Mouse (Mus musculus) liver, adult 2 months (tissue): Measurements from ENCODE around the gene Arfip1. TPM values are rescaled to one million over a fixed set of nuclear protein-coding genes. Genes with fewer than 3 reads are reported as not detected.

ENCODE experiments used
- DNase-seq: peaks from one replicate; pipeline ENCODE4 v3.0.0-alpha.2; 2011; ENCODE audit warnings: low read depth, low spot score; ENCODE audit errors: extremely low read depth
- H3K27ac ChIP-seq: fragments of 200-500 bp; replicated peaks from 2 replicates; pipeline ENCODE4 v1.5.1; 2012; ENCODE audit warnings: low read depth, mild to moderate bottlenecking, control low read depth, inconsistent platforms, low read length; ENCODE audit not compliant: insufficient read depth
- H3K27me3 ChIP-seq: fragments of 200-500 bp; 2 replicates; pipeline ENCODE4 v1.6.1; 2012; ENCODE audit warnings: mild to moderate bottlenecking, moderate library complexity, low read length, inconsistent platforms; ENCODE audit not compliant: control insufficient read depth, insufficient read depth
- H3K36me3 ChIP-seq: fragments of 200-500 bp; 2 replicates; pipeline ENCODE4 v1.6.1; 2012; ENCODE audit warnings: low read length, inconsistent platforms; ENCODE audit not compliant: control insufficient read depth, insufficient read depth
- H3K4me1 ChIP-seq: fragments of 200-500 bp; 2 replicates; pipeline ENCODE4 v1.6.1; 2011; ENCODE audit warnings: low read length; ENCODE audit not compliant: control insufficient read depth, insufficient read depth
- H3K4me3 ChIP-seq: fragments of 200-500 bp; 2 replicates; pipeline ENCODE4 v1.5.1; 2011; ENCODE audit warnings: low read depth, mild to moderate bottlenecking, control low read depth, low read length, moderate library complexity; ENCODE audit not compliant: insufficient read depth
- H3K79me2 ChIP-seq: fragments of 200-500 bp; 2 replicates; pipeline ENCODE4 v1.6.1; 2012; ENCODE audit warnings: inconsistent platforms, mild to moderate bottlenecking, low read length, moderate library complexity; ENCODE audit not compliant: control insufficient read depth, insufficient read depth
- H3K9ac ChIP-seq: fragments of 200-500 bp; 2 replicates; pipeline ENCODE4 v1.6.1; 2012; ENCODE audit warnings: low read depth, mild to moderate bottlenecking, control low read depth, inconsistent platforms, low read length
- CTCF ChIP-seq: fragments of 200-500 bp; IDR thresholded peaks from 2 replicates; pipeline ENCODE4 v1.5.1; 2011; ENCODE audit warnings: low read depth, low read length, control low read depth
- POLR2A ChIP-seq: fragments of 200-500 bp; IDR thresholded peaks from 2 replicates; pipeline ENCODE4 v1.6.1; 2011; ENCODE audit warnings: low read length, control low read depth; ENCODE audit not compliant: insufficient read depth; ENCODE audit errors: extremely low read depth
- WGBS: fragments of 180-500 bp; shearing (Covaris S2); methylation state at CpG from one replicate; pipeline ENCODE4 v1.1.7; 2018; 5-methylcytosine and 5-hydroxymethylcytosine counted together
- polyA plus RNA-seq: library from polyadenylated mRNA; depleted of rRNA; stranded (reverse); fragments of >200 nt; gene quantifications from 2 replicates; pipeline ENCODE4 v1.2.3, GENCODE M21; 2012
- total RNA-seq: library from RNA; depleted of rRNA; stranded (reverse); fragments of >200 nt; gene quantifications from 2 replicates; pipeline ENCODE4 v1.2.3, GENCODE M21; 2014

Arfip1 gene
- total and polyA plus RNA-seq, 2 experiments: 4.7 to 21.4 TPM

DNA sequence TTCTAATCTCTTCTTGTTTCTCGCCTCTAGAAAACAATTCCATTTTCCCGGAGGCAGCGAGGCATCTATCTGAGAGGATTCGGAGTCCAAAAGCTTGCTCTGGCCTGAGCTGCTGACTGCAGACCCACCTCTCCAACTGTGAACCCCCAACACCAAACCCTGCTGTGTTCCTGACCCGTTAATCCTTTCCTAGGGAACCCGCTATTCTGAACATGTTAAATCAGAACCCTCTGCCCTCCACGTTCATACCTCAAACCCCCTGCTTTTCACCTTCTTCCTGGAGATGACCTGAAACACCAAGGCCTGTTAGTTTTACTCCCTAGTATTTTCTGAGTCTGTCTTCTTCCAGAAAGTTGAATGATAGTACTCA, 33.4 kb upstream of the Arfip1 start:
- TF ChIP-seq POLR2A (no peak), CTCF (no peak)

DNA sequence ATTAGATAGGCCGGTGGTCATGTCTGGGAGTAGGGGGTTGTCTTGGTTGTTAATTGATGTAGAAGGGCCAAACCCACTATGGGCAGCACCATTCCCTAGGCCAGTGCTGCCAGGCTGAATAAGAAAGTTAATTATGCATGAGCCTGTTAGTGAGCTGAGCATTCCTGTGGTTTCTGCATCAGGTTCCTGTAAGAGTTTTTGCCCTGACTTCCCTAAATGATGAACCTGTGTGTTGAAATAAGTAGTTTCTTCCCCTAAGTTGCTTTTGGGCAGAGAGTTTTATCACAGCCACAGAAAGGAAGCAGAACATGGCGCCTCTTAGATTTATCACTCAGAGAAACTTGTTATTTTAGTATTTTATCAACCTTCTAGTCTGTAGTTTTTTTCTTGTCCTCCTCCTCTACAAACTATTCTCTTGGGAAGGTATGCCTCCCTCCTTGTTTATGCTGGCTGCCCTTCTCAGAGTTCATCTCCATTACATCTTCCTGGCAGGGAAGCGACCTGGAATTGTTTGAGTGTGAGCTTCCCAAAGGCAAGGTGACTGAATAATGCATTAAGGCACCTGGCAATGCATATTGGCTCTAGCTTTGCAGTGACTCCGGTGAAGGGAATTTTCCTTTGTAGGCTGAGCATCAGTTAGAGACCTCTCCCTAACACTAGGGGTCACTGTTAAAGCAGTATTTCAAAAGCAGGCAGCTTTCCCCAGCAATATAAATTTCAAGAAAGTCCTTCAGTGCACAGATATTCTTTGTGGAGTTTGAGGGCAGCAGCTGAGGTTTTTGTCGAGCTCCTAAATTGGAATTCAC, 32.8 kb upstream of the Arfip1 start:
- no peak for TF ChIP-seq POLR2A
- TF ChIP-seq CTCF: peak; percentile 45; the same call in 1 of the 2 replicates
- no peaks in the 10 kb centered on the region; the same call in 1 of the 2 replicates for H3K4me1 ChIP-seq
- no peak overlapping the region for H3K27ac ChIP-seq
- WGBS: 36% methylated on average over 5 of the region's 5 CpGs
- no peaks in the 10 kb centered on the region for H3K79me2 ChIP-seq
- no peak overlapping the region for H3K4me3 ChIP-seq
- no peaks in the 10 kb centered on the region for H3K36me3 ChIP-seq
- no peaks in the 10 kb centered on the region for H3K27me3 ChIP-seq
- peak; percentile 57 for DNase-seq
- H3K9ac ChIP-seq: no peak overlapping the region

More for the DNA sequence above, 33.4 kb upstream of the Arfip1 start:
- Histone ChIP-seq H3K36me3 (no peaks in the 10 kb centered on the region), H3K4me1 (no peaks in the 10 kb centered on the region; the same call in 1 of the 2 replicates), H3K9ac (no peak overlapping the region), H3K27ac (no peak overlapping the region), H3K79me2 (no peaks in the 10 kb centered on the region), H3K4me3 (no peak overlapping the region), H3K27me3 (no peaks in the 10 kb centered on the region)
- no peak for DNase-seq
- WGBS: 63% methylated on average over 7 of the region's 7 CpGs

DNA sequence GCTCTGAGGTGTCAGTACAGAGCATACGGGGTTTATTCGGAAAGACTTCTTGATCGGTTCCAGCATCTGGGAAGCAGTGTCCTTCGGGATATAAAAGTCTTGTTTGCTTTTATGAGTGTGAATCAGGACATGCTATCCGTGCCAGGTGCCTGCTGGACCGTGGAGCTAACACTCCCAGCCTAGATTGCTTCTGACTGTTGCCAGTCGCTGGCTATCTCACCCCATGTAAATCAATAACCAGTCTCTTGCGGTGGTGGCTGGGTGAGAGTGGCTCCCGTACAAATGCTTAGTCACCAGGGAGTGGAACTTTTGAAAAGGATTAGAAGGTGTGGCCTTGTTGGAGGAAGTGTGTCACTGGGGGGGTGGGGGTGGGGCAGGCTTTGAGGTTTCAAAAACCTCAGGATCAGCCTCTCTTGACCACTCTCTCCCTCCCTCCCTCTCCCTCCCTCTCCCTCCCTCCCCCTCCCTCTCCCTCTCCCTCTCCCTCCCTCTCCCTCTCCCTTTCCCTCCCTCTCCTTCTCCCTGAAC, 27.8 kb upstream of the Arfip1 start:
- no peak overlapping the region for H3K4me3 ChIP-seq
- no peaks in the 10 kb centered on the region for H3K79me2 ChIP-seq
- peak; percentile 93 for DNase-seq
- H3K27me3 ChIP-seq: no peaks in the 10 kb centered on the region
- TF ChIP-seq CTCF (no peak), POLR2A (no peak)
- H3K27ac ChIP-seq: 0 out of 2 replicates have a peak overlapping the region, but pooled peaks have one; percentile 12
- H3K9ac ChIP-seq: no peak overlapping the region
- H3K4me1 ChIP-seq: no peaks in the 10 kb centered on the region
- H3K36me3 ChIP-seq: no peaks in the 10 kb centered on the region
- WGBS: 21% methylated on average over 9 of the region's 9 CpGs

DNA sequence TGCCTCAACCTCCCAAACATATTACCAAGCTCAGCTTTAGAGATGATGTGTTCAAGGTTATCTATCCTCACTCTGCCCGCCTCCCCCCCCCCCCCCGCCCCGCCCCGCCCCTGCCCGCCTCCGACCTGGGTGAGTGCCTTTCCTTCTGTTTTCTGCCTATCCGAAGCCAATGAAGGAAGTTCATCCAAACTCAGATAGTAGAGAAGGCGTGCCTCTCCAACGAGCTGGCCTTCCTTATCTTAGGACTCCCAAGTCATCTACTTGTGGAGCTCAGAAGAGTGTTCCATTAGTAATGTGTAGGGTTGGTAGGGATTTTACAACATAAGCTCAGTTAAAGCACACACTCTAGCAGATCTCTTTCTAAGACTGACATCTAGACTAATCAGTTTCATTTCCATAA, 20.8 kb upstream of the Arfip1 start:
- no peaks in the 10 kb centered on the region for H3K27me3 ChIP-seq
- H3K36me3 ChIP-seq: no peaks in the 10 kb centered on the region
- H3K4me3 ChIP-seq: no peak overlapping the region
- no peak overlapping the region for H3K27ac ChIP-seq
- 72% methylated on average over 7 of the region's 9 CpGs for WGBS
- TF ChIP-seq POLR2A (no peak), CTCF (no peak)
- no peaks in the 10 kb centered on the region for H3K4me1 ChIP-seq
- no peak for DNase-seq
- no peaks in the 10 kb centered on the region for H3K79me2 ChIP-seq
- H3K9ac ChIP-seq: no peak overlapping the region

DNA sequence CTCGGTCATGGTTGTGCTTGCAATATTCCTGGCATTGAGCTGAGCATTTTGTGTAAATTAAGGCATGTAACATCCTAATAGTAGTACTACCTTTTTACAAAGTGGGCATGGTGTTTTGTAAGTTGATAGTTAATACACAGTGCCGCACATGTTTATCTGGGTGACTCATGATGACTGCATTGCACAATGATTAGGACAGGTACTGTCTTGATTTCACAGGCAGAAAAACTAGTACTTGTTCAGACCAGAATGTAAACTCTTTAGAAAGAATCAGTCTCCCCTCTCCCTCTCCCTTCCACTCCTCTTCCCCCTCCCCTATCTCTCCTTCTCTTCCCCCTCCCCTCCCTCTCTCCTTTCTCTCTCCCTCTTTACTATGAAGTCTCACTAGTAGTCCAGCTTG, 20.3 kb upstream of the Arfip1 start:
- H3K79me2 ChIP-seq: no peaks in the 10 kb centered on the region
- H3K36me3 ChIP-seq: no peaks in the 10 kb centered on the region
- 60% methylated on average over 2 of the region's 2 CpGs for WGBS
- TF ChIP-seq POLR2A (no peak), CTCF (no peak)
- H3K4me1 ChIP-seq: no peaks in the 10 kb centered on the region
- no peaks in the 10 kb centered on the region for H3K27me3 ChIP-seq
- H3K27ac ChIP-seq: no peak overlapping the region
- H3K9ac ChIP-seq: no peak overlapping the region
- H3K4me3 ChIP-seq: no peak overlapping the region
- DNase-seq: peak; percentile 13
